Mouse (Mus musculus) natural killer cell, adult 2 months (primary cell): ENCODE measurements around the gene Myom1.

Experiments
- DNase-seq, 2 experiments: peaks; one replicate each; pipeline ENCODE4 v3.0.0; 2022; ENCODE audit warnings: low spot score in 2 of 2

The Myom1 gene

GRCm38 (mm10) chr17:71102571-71103551, 100.4 kb downstream of the Myom1 start:
- peak in 1 of 2 experiments; percentile 29 for DNase-seq

GRCm38 (mm10) chr17:71105297-71105696, 102.9 kb downstream of the Myom1 start:
- DNase-seq: no peak

- no peak for DNase-seq
These were observed 103.8 kb downstream of the Myom1 start for GRCm38 (mm10) chr17:71106250-71106649.

- no peak for DNase-seq
These were observed 108.4 kb downstream of the Myom1 start for GRCm38 (mm10) chr17:71110753-71111265.

GRCm38 (mm10) chr17:71112689-71113088, 110.3 kb downstream of the Myom1 start:
- DNase-seq: no peak

- no peak for DNase-seq
These were observed 111.8 kb downstream of the Myom1 start for GRCm38 (mm10) chr17:71114282-71114681.

GRCm38 (mm10) chr17:71117956-71118355, 115.5 kb downstream of the Myom1 start:
- no peak for DNase-seq

GRCm38 (mm10) chr17:71118607-71119006, 116.2 kb downstream of the Myom1 start:
- DNase-seq: peak; percentile 16 to 17

GRCm38 (mm10) chr17:71120626-71121025, 118.2 kb downstream of the Myom1 start:
- no peak for DNase-seq

- no peak for DNase-seq
These were observed 121.7 kb downstream of the Myom1 start for GRCm38 (mm10) chr17:71124061-71124670.

- DNase-seq: no peak
These were observed 122.2 kb downstream of the Myom1 start for GRCm38 (mm10) chr17:71124674-71125073.

- peak in 1 of 2 experiments; percentile 19 for DNase-seq
These were observed 123.1 kb downstream of the Myom1 start for GRCm38 (mm10) chr17:71125519-71125918.

GRCm38 (mm10) chr17:71126001-71126400, 123.6 kb downstream of the Myom1 start:
- no peak for DNase-seq

GRCm38 (mm10) chr17:71127464-71128110, 125.2 kb downstream of the Myom1 start:
- no peak for DNase-seq

- DNase-seq: no peak
These were observed 127.2 kb downstream of the Myom1 start for GRCm38 (mm10) chr17:71129489-71130261.

GRCm38 (mm10) chr17:71132221-71132620, 129.8 kb downstream of the Myom1 start:
- DNase-seq: peak; percentile 48 to 54

- no peak for DNase-seq
These were observed 130.5 kb downstream of the Myom1 start for GRCm38 (mm10) chr17:71132856-71133439.

GRCm38 (mm10) chr17:71134441-71134955, 132.1 kb downstream of the Myom1 start:
- DNase-seq: no peak

- no peak for DNase-seq
These were observed 132.7 kb downstream of the Myom1 start for GRCm38 (mm10) chr17:71135108-71135507.

GRCm38 (mm10) chr17:71135866-71136265, 133.4 kb downstream of the Myom1 start:
- DNase-seq: no peak
